Mouse (Mus musculus) C2C12 (cell line): ENCODE measurements around the gene Ydjc.

Experiments used
- CTCF ChIP-seq: IDR thresholded peaks from one replicate; pipeline ENCODE4 v1.5.1; 2011; ENCODE audit not compliant: control insufficient read depth, insufficient read depth, insufficient read length
- MYOD1 ChIP-seq: IDR thresholded peaks from one replicate; pipeline ENCODE4 v1.6.1; 2011; ENCODE audit warnings: low read depth; ENCODE audit not compliant: control insufficient read depth, insufficient read length
- MYOG ChIP-seq: IDR thresholded peaks from one replicate; pipeline ENCODE4 v1.6.1; 2011; ENCODE audit not compliant: control insufficient read depth, insufficient read length; ENCODE audit errors: extremely low read depth
- USF1 ChIP-seq: IDR thresholded peaks from one replicate; pipeline ENCODE4 v1.6.1; 2011; ENCODE audit warnings: low read depth, mild to moderate bottlenecking, control low read depth, moderate library complexity

DNA sequence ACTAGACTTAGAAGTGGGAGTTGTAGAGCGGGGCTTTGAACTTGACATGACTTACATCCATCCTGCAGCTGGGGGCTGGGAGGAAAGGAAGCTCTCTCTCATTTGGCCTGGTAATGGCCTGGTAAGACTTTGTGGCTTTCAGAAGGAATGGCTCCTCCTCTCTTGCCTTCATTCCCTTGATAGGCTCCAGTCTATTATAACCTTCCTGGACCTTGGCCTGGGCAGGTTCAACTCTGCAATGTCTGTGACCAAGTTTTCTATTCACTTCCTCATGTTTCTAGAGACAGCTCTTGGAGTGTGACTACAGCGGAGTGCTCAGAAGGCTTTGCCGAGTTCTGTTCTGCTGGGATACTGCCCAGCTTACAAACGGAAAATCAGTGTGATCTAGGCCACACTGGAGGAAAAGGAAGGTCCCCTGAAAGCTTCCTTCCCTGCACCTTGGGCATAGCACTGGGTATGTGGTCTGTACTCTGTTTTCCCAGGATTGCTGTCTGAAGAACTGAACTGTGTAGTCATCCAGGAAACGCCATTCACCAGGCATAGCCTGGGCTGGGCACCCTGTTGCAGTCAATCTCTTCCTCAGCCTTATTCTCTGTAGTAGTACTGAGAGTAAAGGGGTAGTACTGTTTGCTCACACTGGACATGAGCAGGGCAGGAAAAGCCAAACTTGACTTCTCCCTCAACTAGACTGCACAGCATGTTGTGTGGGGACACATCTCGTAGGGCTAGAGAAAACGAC lies 6.3 kb downstream of the Ydjc start:
- TF ChIP-seq CTCF (no peak), MYOG (no peak), MYOD1 (no peak), USF1 (no peak)
